Mouse (Mus musculus): Measurements from ENCODE around the gene Sbk1.
A peak's percentile ranks its signal among the peaks of the same experiment; 100 is the strongest.

Gene Sbk1

GRCm38 (mm10) chr7:126271712-126272683 is at the start of gene Sbk1:
Gene Sbk1, plus strand, starts transcription at chr7:126272619.
- DNase-seq (ENCODE audit: low spot score) = peak; percentile 73

- no peak for DNase-seq (ENCODE audit: low spot score)
Measured at GRCm38 (mm10) chr7:126222753-126223152, 49.7 kb upstream of the Sbk1 start.

DNA sequence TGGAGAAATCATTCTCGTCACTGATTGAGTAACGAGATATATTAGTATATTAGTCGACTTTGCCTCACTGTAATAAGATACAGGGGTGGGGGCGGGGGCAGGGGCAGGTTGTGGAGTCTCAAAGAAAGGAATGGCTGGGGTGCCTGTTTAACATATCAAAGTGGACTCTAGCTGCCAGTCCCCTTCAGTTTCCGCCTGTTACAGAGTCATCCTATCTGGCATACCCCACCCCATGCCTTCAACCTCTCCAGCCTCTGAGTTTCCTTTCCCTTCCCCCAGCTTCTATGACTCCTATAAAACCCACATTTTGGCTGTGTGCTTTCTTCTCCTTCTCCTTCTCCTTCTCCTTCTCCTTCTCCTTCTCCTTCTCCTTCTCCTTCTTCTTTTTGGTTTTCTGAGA is 46.3 kb upstream of the Sbk1 start:
- DNase-seq (ENCODE audit: low spot score) = no peak

DNA sequence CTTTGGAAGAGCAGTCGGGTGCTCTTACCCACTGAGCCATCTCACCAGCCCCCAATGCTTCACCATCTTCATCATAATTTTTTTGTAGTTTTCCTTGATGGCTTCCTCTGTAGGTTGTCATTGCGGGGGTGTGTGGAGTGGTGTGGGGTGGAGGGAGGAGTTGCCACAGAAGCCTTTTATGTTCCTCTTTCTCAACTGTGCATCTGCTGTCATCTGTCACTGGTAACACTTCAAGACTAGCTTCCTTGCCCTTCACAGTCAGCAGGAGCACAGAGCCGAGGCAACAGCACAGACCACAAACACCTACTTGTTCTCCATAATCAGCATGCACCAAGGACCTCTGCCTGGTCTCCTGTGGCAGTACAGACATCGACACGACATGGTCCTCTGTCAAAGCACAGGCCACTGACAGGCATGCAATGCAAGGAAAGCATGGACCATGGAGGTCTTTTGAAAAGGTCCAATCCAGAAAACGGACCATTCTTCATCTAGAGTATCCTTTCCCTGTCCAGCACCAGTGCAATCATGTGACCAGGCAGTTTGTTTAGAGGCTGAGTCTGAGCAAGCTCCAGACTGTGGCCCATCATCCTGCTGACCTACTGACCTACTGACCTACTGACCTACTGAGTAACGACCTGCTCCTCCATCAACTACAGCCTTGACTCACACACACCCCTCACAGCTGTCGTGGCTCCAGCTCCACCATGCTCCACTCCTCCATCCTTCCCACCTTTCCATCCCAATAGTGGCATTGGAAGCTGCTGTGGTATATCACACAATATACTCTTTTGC is 41.9 kb upstream of the Sbk1 start:
- no peak for DNase-seq (ENCODE audit: low spot score)

DNA sequence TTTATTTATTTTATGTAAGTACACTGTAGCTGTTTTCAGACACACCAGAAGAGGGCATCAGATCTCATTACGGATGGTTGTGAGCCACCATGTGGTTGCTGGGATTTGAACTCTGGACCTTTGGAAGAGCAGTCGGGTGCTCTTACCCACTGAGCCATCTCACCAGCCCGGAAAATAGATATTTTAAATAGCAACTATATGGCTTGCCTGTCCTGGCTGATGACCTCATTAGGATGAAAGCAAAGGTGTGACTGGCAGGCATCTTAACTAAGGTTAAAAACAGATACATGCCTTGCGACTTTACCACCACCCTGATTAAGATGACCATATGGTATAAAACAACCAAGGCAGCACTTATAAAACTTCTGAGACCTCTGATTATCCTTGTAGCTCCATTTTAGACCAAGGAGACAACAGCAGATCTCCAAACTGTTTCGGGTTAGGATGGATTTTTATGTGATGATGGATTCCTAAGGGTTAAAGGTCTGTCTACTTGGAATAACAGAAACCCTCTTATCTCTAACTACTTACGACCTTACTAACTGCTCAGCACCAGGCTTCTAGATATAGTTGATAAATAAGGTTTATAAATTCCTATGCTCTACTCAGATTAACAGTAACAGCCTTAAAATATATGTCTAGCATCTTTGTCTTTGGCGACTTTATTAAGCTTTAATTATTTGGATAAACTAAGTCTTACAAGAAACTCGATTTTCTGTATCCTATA is 39.9 kb upstream of the Sbk1 start:
- no peak for DNase-seq (ENCODE audit: low spot score)

DNA sequence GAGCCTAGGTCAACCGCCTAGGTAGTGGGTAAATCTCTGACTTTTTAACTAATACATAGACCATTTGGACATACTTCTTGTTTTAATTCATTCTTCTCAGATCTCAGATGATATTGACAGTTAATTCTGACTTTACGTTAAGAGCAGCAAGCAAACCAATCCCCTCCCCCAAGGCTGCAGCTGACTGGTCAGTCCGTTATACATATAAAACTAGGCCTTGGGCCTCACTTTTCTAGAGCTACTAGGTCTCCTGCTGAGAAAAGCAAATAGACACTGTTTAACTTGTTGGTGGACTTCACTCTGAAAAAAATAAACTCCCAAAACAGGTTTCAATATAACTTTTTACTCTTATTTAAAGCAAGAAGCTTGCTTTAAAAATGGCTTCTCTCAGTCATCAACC is 37.8 kb upstream of the Sbk1 start:
- no peak for DNase-seq (ENCODE audit: low spot score)

DNA sequence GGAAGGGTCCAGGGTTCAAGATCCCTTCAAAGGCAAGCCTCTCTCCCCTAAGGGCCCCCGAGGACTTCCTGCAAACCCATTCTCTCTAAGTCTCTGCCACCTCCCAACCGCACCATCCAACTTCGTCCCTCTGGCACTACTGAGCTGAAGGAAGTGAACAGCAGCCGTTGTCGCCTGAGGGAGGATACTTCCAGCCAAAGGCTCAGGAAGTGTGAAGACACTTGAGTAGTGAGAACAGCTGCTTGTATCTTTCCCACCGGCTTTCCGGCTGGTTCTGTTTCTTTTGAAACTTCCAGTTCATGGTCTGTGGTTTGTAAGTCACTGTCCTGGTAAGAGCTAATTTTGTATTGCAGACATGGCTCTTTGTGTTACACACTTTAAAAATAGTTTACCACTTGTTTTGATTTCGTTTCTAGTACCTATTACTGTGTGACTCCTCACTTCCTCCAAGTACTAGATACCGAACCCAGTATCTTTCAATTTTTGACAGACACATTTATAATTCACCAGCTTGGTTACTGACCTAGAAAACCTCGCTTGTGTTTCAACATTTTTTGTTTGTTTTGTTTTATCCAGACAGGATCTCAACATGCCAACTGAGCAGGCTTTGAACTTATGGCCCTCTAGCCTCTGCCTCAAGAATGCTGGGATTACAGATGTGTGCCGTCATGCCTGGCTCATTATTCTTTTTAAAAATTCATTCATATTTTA is 36.2 kb upstream of the Sbk1 start:
- peak; percentile 12 for DNase-seq (ENCODE audit: low spot score)

DNA sequence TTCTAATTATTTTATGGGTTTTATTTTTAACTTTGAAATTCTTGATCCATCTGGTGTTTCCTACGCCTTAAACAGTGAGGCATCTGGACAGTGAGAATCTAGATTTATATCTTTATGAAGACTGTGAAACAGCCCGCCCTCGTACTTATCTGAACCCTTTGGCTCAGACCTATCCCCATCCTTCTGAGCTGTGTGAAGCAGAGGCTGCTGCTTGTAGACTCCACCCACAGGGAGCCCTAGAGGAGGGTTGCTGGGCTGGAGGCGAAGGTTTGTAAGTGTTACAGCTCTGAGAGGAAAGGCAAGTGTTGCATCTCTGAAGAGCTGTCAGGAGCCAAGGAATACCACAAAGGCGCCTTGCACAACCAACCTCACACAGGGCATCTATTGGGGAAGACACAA is 35.6 kb upstream of the Sbk1 start:
- peak; percentile 38 for DNase-seq (ENCODE audit: low spot score)

DNA sequence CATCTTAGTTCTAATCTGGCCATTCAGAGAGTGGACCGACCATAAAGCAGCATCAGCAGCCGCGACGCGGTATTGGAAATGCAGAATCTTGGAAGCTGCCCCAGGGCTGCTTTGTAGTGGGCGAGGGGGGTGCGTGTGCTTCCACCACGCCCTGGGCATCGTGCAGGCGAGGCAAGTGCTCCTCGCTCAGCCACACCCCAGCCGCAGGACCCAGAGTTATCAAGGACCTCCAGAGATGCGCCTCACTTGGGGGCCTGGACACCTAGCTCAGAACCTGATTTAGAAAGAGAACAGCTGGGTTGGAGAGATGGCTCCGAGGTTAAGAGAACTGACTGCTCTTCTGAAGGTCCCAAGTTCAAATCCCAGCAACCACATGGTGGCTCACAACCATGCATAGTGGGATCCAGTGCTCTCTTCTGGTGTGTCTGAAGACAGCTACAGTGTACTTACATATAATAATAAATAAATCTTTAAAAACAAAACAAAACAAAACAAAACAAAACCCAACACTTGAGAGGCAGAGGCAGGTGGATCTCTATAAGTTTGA is 31.5 kb upstream of the Sbk1 start:
- DNase-seq (ENCODE audit: low spot score) = no peak

DNA sequence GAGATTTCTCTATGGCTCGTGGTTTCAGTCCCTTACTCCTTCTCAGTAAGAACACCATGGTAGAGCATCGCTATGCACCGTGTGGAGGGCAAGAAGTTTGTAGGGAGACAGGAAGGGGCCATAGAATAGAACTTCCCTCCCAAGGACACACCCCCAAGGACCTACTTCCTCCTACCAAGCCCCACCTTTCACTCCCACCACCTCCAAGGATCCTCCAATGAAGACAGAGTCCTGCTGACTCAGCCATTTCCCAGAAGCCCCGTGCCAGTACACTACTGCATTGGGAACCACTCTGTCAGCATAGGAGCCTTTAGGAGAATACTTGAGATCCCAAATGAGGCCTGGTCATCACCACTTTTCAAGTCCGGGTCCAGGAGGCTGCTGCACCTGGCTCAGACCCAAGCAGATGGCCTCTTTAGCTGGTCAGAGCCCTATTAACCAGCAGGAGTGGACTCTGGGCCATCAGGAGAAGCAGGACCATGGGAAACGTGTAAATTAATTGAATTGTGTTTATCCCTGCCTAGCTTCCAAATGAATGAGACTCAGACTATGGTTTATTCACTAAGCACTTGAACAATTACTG is 28.2 kb upstream of the Sbk1 start:
- no peak for DNase-seq (ENCODE audit: low spot score)

- DNase-seq (ENCODE audit: low spot score) = no peak
Measured at GRCm38 (mm10) chr7:126248088-126248487, 24.3 kb upstream of the Sbk1 start.

- DNase-seq (ENCODE audit: low spot score) = no peak
Measured at GRCm38 (mm10) chr7:126248641-126249141, 23.7 kb upstream of the Sbk1 start.

DNA sequence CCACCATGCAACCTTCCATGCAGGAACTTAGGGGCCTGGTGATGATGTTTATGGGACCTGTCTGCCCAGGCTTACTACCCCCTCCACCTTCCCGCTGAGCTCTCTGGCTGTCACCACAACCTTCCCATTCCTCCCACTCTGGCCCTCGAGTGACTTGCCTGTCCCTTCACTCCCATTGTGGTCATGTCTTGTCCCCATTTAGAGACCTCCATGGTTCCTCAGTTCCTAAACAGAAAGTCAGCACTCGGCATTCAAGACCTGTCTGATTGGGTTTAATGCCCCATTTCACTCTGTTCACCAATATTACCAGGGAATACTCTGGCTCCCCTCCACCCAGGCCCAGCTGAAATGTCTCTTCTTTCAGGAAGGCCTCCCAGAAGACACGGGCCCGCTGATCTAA is 23.3 kb upstream of the Sbk1 start:
- no peak for DNase-seq (ENCODE audit: low spot score)

DNA sequence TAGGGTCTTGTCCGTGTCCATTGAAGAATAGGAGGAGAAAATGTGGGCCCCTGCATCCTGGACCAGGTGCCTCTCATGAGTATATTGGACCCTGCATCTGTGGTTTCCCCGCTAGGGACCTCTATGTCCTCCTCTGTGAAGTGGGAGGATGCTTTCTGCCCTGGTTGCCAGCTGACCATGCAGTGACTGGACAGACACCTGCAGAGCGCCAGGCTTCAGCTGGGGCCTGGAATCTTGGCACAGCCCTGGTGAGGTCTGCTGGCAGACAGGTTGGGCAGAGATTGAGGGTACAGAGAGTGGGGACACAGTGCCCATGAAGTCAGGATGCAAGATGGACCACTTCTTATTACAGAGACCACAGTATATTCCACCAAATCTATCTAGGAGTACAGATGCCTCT is 22.4 kb upstream of the Sbk1 start:
- DNase-seq (ENCODE audit: low spot score) = no peak

GRCm38 (mm10) chr7:126250481-126250880 is 21.9 kb upstream of the Sbk1 start:
- DNase-seq (ENCODE audit: low spot score) = no peak

- no peak for DNase-seq (ENCODE audit: low spot score)
Measured at GRCm38 (mm10) chr7:126251698-126252097, 20.7 kb upstream of the Sbk1 start.

DNA sequence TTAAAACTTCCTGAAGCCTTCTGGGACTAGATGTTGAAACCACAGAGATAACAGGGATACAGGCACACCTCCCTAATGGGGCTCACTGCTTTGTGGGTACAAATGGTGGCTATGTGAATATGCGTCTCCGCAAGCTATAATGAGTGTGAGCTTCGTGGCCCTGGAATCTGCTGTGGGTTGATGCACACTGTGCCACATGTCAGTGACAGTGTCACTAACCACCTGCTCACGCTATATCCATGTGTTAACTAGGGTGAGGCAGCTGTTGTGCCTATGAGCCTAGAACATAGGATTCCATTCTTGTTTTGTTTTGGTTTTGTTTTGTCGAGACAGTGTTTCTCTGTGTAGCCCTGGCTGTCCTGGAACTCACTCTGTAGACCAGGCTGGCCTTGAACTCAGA is 20.2 kb upstream of the Sbk1 start:
- DNase-seq (ENCODE audit: low spot score) = no peak

DNA sequence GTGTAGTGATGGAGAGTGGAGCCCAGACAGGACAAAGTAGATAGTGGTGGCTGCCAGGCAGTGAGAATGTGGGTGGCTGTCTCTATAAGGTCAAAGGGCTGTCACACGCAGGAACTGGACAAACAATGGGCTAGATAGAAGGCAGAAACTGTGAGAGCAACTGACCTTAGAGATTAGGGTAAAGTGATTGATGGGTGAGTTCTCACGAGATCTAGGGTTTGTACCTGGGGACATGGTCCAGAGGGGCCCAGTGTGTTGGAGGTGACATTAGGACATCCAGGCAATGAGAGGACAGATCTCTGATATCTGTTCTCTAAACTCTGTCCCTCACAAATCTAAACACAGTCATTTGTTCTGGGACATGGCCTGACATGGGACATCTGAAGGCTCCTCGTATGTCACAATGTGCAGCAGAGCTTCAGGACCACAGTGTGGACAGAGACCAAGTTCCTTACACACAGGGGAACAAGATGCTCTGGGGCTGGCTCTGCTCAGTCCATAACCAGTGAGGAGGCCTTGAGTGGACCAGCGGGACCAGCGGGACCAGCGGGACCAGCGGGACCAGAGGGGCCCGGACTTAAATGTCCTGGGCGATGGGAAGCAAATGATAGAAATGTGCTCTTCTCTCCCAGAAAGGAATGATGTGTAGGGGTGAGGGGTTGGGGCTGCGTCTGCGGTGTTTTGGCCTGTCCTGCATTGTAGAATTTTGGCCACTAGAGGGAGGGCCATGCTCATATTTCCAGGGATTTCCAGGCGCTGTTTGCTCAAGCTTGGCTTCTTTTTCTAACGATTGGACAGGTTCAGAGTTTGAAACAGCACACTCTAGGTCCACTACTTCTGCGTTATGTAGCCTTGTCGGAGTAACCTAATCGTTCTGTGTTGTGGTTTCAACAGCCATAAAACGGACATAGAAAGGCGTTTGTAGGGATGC is 11.9 kb upstream of the Sbk1 start:
- DNase-seq (ENCODE audit: low spot score) = peak; percentile 75

DNA sequence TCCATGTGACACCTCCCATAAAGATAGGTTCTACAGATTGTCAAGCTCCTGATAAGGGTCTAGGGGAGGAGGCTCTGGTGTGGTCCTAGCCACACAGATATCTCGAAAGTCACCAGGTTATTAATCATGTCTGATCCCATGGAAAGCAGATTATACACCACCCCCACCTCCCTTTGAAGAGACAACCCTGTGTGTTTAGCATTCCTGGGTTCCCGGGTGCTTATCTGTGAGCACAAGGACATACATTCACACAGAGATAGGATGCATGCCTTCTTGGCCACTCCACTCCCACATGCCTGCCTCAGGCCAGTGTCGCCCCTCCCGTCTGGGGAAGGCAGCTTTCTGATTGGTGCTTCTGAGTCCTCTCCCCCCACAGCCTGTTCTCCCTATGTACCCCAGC is 10.6 kb upstream of the Sbk1 start:
- no peak for DNase-seq (ENCODE audit: low spot score)

GRCm38 (mm10) chr7:126263964-126264363 is 8.5 kb upstream of the Sbk1 start:
- no peak for DNase-seq (ENCODE audit: low spot score)

Measured in layer of hippocampus, adult 9-10 months (tissue).